Mouse (Mus musculus): Measurements from ENCODE around the gene Bmper. TPM values are rescaled to one million over a fixed set of nuclear protein-coding genes. Genes with fewer than 3 reads are reported as not detected.

Gene Bmper
- total and polyA plus RNA-seq, 3 experiments = 0.11 TPM; not detected in 2

GRCm38 (mm10) chr9:23312877-23313276, 90.0 kb downstream of the Bmper start:
- ATAC-seq (ENCODE audit: extremely low read depth, insufficient number of reproducible peaks, low FRiP score, poor library complexity, severe bottlenecking) (no peak), DNase-seq (ENCODE audit: low spot score) (no peak)
- TF ChIP-seq CTCF (IDR thresholded peaks at IDR 0.05; ENCODE audit: low read depth, low read length) = no peak
- no peak for TF ChIP-seq TAL1 (conservative IDR thresholded peaks at IDR 0.05; ENCODE audit: low read depth, low read length)
- TF ChIP-seq GATA1 (IDR thresholded peaks at IDR 0.05; ENCODE audit: borderline replicate concordance, low read length) = no peak
- TF ChIP-seq POLR2AphosphoS5 (IDR thresholded peaks at IDR 0.05; ENCODE audit: insufficient replicate concordance, low read depth, low read length) = no peak
- no peak for TF ChIP-seq GATA2 (IDR thresholded peaks at IDR 0.05; ENCODE audit: borderline replicate concordance, low read depth, low read length)
- Histone ChIP-seq H3K36me3 (replicated peaks) (no peaks in the 10 kb centered on the region), H3K9me3 (replicated peaks) (no peaks in the 10 kb centered on the region), H3K4me1 (ENCODE audit: insufficient read depth, low read depth, low read length) (no peaks in the 10 kb centered on the region), H3K27me3 (ENCODE audit: insufficient read depth, low read length) (no peaks in the 10 kb centered on the region), H3K4me3 (ENCODE audit: low read depth, low read length) (no peak overlapping the region)

GRCm38 (mm10) chr9:23315631-23316330, 92.9 kb downstream of the Bmper start:
- TF ChIP-seq POLR2AphosphoS5 (IDR thresholded peaks at IDR 0.05; ENCODE audit: insufficient replicate concordance, low read depth, low read length) = no peak
- TF ChIP-seq CTCF (IDR thresholded peaks at IDR 0.05; ENCODE audit: low read depth, low read length) = no peak
- TF ChIP-seq GATA2 (IDR thresholded peaks at IDR 0.05; ENCODE audit: borderline replicate concordance, low read depth, low read length) = no peak
- no peak for TF ChIP-seq TAL1 (conservative IDR thresholded peaks at IDR 0.05; ENCODE audit: low read depth, low read length)
- TF ChIP-seq GATA1 (IDR thresholded peaks at IDR 0.05; ENCODE audit: borderline replicate concordance, low read length) = no peak

GRCm38 (mm10) chr9:23327830-23328229, 105.0 kb downstream of the Bmper start:
- DNase-seq (ENCODE audit: low spot score) (no peak), ATAC-seq (ENCODE audit: extremely low read depth, insufficient number of reproducible peaks, low FRiP score, poor library complexity, severe bottlenecking) (no peak)
- Histone ChIP-seq H3K9me3 (replicated peaks) (no peaks in the 10 kb centered on the region), H3K4me1 (ENCODE audit: insufficient read depth, low read depth, low read length) (no peaks in the 10 kb centered on the region), H3K27me3 (ENCODE audit: insufficient read depth, low read length) (no peaks in the 10 kb centered on the region), H3K4me3 (ENCODE audit: low read depth, low read length) (no peak overlapping the region), H3K36me3 (replicated peaks) (no peaks in the 10 kb centered on the region)
- TF ChIP-seq CTCF (IDR thresholded peaks at IDR 0.05; ENCODE audit: low read depth, low read length) = no peak
- TF ChIP-seq GATA1 (IDR thresholded peaks at IDR 0.05; ENCODE audit: borderline replicate concordance, low read length) = no peak
- no peak for TF ChIP-seq POLR2AphosphoS5 (IDR thresholded peaks at IDR 0.05; ENCODE audit: insufficient replicate concordance, low read depth, low read length)
- no peak for TF ChIP-seq TAL1 (conservative IDR thresholded peaks at IDR 0.05; ENCODE audit: low read depth, low read length)
- TF ChIP-seq GATA2 (IDR thresholded peaks at IDR 0.05; ENCODE audit: borderline replicate concordance, low read depth, low read length) = no peak

More at GRCm38 (mm10) chr9:23315631-23316330, 92.9 kb downstream of the Bmper start:
- ATAC-seq (ENCODE audit: extremely low read depth, insufficient number of reproducible peaks, low FRiP score, poor library complexity, severe bottlenecking) (no peak), DNase-seq (ENCODE audit: low spot score) (no peak)
- no peaks in the 10 kb centered on the region for H3K4me1 ChIP-seq (ENCODE audit: insufficient read depth, low read depth, low read length)
- H3K27me3 ChIP-seq (ENCODE audit: insufficient read depth, low read length) = no peaks in the 10 kb centered on the region
- no peaks in the 10 kb centered on the region for H3K9me3 ChIP-seq (replicated peaks)
- no peaks in the 10 kb centered on the region for H3K36me3 ChIP-seq (replicated peaks)
- no peak overlapping the region for H3K4me3 ChIP-seq (ENCODE audit: low read depth, low read length)

GRCm38 (mm10) chr9:23333041-23333622, 110.3 kb downstream of the Bmper start:
- TF ChIP-seq TAL1 (conservative IDR thresholded peaks at IDR 0.05; ENCODE audit: low read depth, low read length) (no peak), CTCF (IDR thresholded peaks at IDR 0.05; ENCODE audit: low read depth, low read length) (no peak), GATA2 (IDR thresholded peaks at IDR 0.05; ENCODE audit: borderline replicate concordance, low read depth, low read length) (no peak), POLR2AphosphoS5 (IDR thresholded peaks at IDR 0.05; ENCODE audit: insufficient replicate concordance, low read depth, low read length) (no peak), GATA1 (IDR thresholded peaks at IDR 0.05; ENCODE audit: borderline replicate concordance, low read length) (no peak)
- Histone ChIP-seq H3K27me3 (ENCODE audit: insufficient read depth, low read length) (peaks cover 3% of the 10 kb centered on the region; the same call in 1 of the 2 replicates), H3K36me3 (replicated peaks) (no peaks in the 10 kb centered on the region), H3K4me3 (ENCODE audit: low read depth, low read length) (no peak overlapping the region), H3K9me3 (replicated peaks) (no peaks in the 10 kb centered on the region), H3K4me1 (ENCODE audit: insufficient read depth, low read depth, low read length) (no peaks in the 10 kb centered on the region)
- ATAC-seq (ENCODE audit: extremely low read depth, insufficient number of reproducible peaks, low FRiP score, poor library complexity, severe bottlenecking) (no peak), DNase-seq (ENCODE audit: low spot score) (no peak)

GRCm38 (mm10) chr9:23340551-23340950, 117.7 kb downstream of the Bmper start:
- DNase-seq (ENCODE audit: low spot score) (no peak), ATAC-seq (ENCODE audit: extremely low read depth, insufficient number of reproducible peaks, low FRiP score, poor library complexity, severe bottlenecking) (no peak)
- H3K27me3 ChIP-seq (ENCODE audit: insufficient read depth, low read length) = peaks cover 3% of the 10 kb centered on the region; the same call in 1 of the 2 replicates
- TF ChIP-seq GATA1 (IDR thresholded peaks at IDR 0.05; ENCODE audit: borderline replicate concordance, low read length) (no peak), GATA2 (IDR thresholded peaks at IDR 0.05; ENCODE audit: borderline replicate concordance, low read depth, low read length) (no peak), POLR2AphosphoS5 (IDR thresholded peaks at IDR 0.05; ENCODE audit: insufficient replicate concordance, low read depth, low read length) (no peak), TAL1 (conservative IDR thresholded peaks at IDR 0.05; ENCODE audit: low read depth, low read length) (no peak), CTCF (IDR thresholded peaks at IDR 0.05; ENCODE audit: low read depth, low read length) (no peak)
- no peaks in the 10 kb centered on the region for H3K36me3 ChIP-seq (replicated peaks)
- H3K9me3 ChIP-seq (replicated peaks) = no peaks in the 10 kb centered on the region
- H3K4me1 ChIP-seq (ENCODE audit: insufficient read depth, low read depth, low read length) = no peaks in the 10 kb centered on the region
- no peak overlapping the region for H3K4me3 ChIP-seq (ENCODE audit: low read depth, low read length)

GRCm38 (mm10) chr9:23341246-23341645, 118.4 kb downstream of the Bmper start:
- H3K4me1 ChIP-seq (ENCODE audit: insufficient read depth, low read depth, low read length) = no peaks in the 10 kb centered on the region
- H3K9me3 ChIP-seq (replicated peaks) = no peaks in the 10 kb centered on the region
- no peaks in the 10 kb centered on the region for H3K36me3 ChIP-seq (replicated peaks)
- ATAC-seq (ENCODE audit: extremely low read depth, insufficient number of reproducible peaks, low FRiP score, poor library complexity, severe bottlenecking) (no peak), DNase-seq (ENCODE audit: low spot score) (no peak)
- TF ChIP-seq CTCF (IDR thresholded peaks at IDR 0.05; ENCODE audit: low read depth, low read length) = no peak
- no peak for TF ChIP-seq TAL1 (conservative IDR thresholded peaks at IDR 0.05; ENCODE audit: low read depth, low read length)
- no peak for TF ChIP-seq GATA2 (IDR thresholded peaks at IDR 0.05; ENCODE audit: borderline replicate concordance, low read depth, low read length)
- no peak for TF ChIP-seq POLR2AphosphoS5 (IDR thresholded peaks at IDR 0.05; ENCODE audit: insufficient replicate concordance, low read depth, low read length)
- no peak for TF ChIP-seq GATA1 (IDR thresholded peaks at IDR 0.05; ENCODE audit: borderline replicate concordance, low read length)
- no peak overlapping the region for H3K4me3 ChIP-seq (ENCODE audit: low read depth, low read length)
- H3K27me3 ChIP-seq (ENCODE audit: insufficient read depth, low read length) = peaks cover 3% of the 10 kb centered on the region; the same call in 1 of the 2 replicates
